Mouse (Mus musculus): ENCODE measurements at regions not wholly inside any gene's neighbourhood (a gene's known extent, or its start where the extent isn't known, plus 50 kb on each side); places are given as distances from the start of the nearest gene placed in this dataset.

- no peak for DNase-seq (ENCODE audit: low spot score)
Observed at GRCm38 (mm10) chr12:71429561-71430200, 120.0 kb downstream of the Dact1 start.

- DNase-seq (ENCODE audit: low spot score) = no peak
Observed at GRCm38 (mm10) chr12:71430331-71430730, 120.6 kb downstream of the Dact1 start.

DNA sequence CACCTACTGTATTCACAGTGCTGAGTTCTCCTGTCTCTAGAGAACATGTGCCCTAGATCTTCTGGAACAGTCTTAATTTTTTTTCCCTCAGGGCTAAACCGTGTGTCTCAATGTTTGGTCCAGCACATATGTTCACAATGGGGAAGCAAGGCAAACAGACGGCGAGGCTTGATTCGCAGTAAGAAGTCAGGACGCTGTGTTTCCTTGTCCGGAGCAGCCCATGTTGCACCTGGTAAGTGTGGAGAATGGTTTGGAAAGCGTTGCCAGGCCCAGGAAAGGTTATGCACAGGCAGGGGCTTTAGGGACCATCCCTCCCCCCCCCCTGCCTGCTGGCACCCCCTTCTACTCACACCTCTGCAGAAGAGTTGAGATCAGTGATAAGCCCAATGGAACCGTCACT, 121.4 kb downstream of the Dact1 start:
- DNase-seq (ENCODE audit: low spot score) = no peak

GRCm38 (mm10) chr12:71433549-71434200, 124.0 kb downstream of the Dact1 start:
- no peak for DNase-seq (ENCODE audit: low spot score)

DNA sequence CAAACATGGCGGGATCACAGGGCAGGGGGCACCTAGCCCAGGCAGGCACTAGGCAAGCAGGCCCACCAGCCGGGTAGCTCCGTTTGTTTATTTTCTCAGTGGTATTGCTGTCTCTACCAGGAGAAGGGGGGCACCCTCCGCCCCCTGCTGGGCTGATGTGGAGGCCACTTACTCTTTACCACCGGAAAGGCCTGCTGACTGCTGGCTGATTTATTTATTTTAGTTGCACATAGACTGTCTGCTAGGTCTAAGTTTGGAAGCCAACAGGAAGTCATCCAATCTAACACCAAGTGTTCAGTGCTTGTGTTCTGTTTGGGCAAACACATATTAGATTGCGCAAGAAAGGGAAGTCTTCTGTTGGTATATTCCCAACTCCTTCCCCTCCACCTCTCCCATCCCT, 128.6 kb downstream of the Dact1 start:
- DNase-seq (ENCODE audit: low spot score) = peak; percentile 2

DNA sequence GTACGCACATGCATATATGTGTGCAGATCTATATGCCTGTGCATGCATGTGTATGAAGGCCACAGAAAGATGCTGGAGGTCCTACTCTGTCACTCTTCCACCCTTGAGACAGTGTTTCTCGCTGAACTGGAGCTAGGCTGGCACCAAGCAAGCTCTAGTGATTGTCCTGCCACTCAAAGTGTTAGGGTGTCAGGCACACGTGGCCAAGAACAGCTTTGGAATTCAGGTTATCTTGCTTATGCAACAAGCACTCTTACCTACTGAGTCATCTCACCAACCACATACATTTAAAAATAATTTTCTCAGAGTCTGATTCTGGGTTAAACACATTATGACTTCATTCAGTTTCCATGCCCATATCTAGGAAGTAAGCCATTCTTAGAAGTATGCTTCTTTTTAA, 131.2 kb downstream of the Dact1 start:
- DNase-seq (ENCODE audit: low spot score) = no peak

DNA sequence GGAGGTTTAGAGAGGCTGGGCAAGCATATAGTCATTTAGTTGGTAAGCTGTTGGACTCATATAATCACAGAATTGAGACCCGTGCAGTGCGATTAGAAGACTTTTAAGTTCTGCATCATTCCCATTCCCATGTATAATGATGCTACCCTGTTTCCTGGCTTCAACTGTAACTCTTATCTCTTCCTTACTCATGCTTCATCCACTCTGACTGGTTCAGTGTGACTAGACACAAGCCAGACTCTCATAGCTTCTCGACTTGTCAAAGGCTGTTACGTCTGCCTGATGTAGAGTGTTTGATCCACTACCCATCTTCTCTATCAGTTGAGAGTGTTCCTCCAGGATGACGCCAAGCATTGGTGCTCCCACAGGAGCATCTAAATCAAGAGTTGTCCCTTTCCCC, 131.6 kb downstream of the Dact1 start:
- DNase-seq (ENCODE audit: low spot score) = no peak

DNA sequence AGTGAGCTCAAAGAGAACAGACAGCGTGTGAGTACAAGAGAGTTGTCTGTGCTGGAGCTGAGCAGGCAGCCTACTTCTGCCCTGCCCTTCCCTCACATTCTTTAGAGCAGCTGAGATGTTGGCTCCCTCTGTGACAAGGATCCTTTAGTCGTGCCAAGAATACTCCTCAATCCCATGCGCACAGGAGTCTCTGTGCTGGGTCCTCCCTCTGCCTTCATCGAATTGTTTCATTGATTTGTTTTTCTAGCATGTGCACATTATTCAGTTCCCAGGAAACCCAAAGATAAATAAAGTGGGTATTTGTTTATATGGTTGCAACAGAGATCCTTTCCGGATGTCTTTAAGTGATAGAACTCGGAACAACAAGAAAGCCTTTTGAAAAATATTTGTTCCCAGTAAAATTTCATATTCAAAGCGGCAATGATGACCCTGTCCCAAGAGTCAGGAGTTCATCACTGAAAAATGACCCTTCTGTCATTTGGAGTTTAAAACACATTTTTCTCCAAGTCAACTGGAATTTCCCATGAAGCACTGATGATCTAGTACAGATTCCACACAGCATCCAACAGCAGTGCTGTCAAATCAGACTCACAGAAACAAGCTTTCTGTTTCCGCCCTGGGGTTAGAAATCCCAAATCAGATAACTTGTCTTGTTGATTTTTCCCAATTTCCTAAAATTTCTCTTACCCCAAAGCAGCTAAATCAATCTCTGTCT, 136.7 kb downstream of the Dact1 start:
- DNase-seq (ENCODE audit: low spot score) = no peak

DNA sequence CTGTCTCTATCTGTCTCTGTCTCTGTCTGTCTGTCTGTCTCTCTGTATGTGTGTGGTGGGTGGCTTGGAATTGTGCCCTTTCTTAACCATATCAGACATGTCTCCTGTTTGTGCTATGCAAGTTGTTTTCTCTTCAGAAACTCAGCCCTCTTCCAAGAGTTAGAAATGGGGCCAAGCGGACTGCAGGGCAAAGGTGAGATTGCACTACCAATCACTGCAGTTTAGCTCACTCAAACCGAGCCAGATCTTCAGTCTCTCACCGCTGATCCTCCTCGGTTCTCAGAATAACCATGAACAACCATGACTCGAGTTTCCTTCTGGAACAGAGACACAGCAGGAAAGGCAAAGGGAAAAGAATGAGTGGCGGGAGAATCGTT, 137.2 kb downstream of the Dact1 start:
- no peak for DNase-seq (ENCODE audit: low spot score)

DNA sequence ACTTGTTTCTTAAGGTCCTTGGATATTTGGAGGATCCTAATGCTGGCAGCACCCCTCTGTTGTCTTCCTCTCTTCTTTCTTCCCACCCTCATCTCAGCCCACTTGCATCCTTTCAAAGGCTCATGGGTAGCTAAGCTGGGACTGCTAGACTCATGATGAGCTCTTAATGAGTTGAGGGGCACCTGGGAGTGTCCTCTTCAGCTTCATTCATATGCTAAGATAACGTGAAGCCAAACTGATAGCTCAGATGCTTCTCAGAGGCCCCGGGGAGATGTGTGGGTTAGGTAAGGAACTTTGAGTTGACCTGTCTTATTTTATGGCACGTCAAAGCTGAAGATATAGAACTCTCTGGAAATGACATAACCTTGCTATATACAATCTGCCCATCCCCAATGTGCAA, 139.3 kb downstream of the Dact1 start:
- no peak for DNase-seq (ENCODE audit: low spot score)

- no peak for DNase-seq (ENCODE audit: low spot score)
Observed at GRCm38 (mm10) chr12:71450128-71450527, 140.4 kb downstream of the Dact1 start.

- DNase-seq (ENCODE audit: low spot score) = no peak
Observed at GRCm38 (mm10) chr12:71450680-71451463, 141.2 kb downstream of the Dact1 start.

DNA sequence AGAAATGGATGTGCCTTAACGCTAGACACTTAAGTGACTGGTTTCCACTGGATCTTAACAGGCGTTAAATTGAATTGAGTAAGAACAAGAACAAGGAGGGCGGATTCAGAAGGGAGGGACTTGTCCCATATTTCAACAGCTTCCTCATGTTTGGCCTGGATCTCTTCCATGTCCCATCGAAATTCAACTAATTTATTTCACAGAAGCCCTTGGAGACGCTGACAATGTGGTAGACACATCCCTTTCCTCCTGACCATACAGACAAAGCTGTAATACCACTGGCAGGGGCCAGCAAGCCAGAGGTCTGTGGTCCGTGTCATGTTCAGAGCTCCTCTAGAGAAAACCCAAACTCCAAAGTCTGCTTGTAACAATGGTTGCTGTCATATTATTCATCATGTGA, 147.2 kb downstream of the Dact1 start:
- no peak for DNase-seq (ENCODE audit: low spot score)

- DNase-seq (ENCODE audit: low spot score) = no peak
Observed at GRCm38 (mm10) chr12:71458559-71459176, 149.0 kb downstream of the Dact1 start.

- no peak for DNase-seq (ENCODE audit: low spot score)
Observed at GRCm38 (mm10) chr12:71460643-71461042, 151.0 kb downstream of the Dact1 start.

- DNase-seq (ENCODE audit: low spot score) = no peak
Observed at GRCm38 (mm10) chr12:71467820-71468219, 158.1 kb downstream of the Dact1 start.

GRCm38 (mm10) chr12:71468324-71468723, 158.6 kb downstream of the Dact1 start:
- no peak for DNase-seq (ENCODE audit: low spot score)

DNA sequence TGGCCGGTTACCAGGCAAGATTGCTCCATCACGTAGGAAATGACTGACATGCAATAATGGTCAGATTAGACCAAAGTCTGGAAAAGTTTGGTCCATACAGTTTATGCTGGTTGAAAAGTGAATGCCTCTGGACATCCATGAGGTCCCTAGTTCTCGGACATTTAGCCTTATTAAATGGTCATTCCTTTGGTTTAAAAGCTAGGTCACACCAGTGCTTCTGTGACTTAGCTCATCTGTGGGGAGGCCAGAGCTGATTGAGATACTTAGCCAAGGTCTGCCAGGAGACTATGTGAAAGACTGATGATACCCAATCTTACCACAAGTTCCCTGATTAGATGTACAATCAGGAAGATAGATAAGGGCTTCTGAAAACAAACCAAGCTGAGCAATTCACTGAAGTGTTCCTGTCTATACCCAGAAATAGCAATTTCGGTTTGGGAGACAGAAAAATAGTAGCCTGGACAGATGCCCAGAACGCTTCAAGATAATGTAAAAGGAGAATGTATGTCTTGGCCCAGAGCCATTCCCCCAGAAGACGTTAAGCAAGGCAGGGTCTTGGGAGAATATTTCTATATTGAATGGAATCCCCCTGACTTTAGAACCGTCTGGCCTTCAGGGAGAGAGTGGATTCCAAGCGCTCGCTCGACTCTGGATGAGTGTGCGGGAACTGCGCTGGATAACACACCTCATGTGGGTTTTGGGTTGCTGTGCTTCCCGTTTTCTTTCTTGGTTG, 161.5 kb downstream of the Dact1 start:
- DNase-seq (ENCODE audit: low spot score) = no peak

GRCm38 (mm10) chr12:71471720-71472119, 162.0 kb downstream of the Dact1 start:
- DNase-seq (ENCODE audit: low spot score) = no peak

DNA sequence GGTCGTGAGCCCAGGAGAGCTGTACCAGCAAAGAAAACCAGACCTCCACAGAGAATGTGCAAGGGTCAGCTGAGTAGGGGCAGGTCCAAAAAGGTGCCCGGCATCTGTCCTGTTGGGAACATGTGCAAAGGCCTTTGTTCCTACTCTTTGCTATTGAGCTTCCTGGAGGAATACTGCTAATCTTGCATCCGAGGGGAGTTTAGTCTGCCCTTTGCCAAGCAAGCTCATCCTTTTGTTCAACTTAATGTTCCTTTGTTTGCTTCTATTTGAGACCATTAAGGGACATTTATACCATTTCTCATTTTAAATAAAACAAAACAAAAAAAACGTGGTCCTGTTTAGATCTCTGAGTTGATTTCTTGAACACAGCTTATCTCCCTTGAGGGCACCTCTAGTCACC, 166.6 kb downstream of the Dact1 start:
- DNase-seq (ENCODE audit: low spot score) = no peak

- DNase-seq (ENCODE audit: low spot score) = no peak
Observed at GRCm38 (mm10) chr12:71477691-71478090, 168.0 kb downstream of the Dact1 start.
